Mouse (Mus musculus): Measurements from ENCODE around the gene Sirt3. TPM values are rescaled to one million over a fixed set of nuclear protein-coding genes. Genes with fewer than 3 reads are reported as not detected.

Sirt3 gene
- polyA plus RNA-seq, 1 experiment = 13.3 TPM

DNA sequence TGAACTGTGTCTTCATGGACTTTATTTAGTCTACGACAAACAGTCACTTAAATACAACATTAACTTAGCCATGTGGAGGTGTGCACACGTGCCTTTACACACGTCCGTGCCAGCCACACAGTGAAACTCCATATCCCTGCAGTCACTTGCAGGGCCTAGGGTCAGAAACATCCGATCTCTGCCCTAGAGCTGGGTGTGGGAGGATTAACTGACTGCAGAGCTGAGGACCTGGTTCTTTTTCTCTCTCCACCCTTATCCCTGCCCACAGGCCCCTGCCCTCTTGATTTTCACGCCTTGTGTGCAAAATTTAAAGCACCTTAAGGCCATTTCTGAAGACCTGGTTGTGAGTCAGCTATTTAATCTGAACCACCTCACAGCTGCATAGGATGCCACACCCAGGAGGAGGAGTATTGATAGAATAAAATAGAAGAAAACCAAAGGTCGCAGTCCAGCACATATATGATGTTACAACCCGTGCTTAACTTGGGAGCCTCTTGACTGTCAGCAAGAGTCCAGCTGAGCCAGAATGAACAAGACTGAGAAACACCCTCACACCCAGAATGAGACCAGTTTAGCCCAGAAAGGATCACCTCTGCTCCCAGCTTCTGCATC, 38.4 kb upstream of the Sirt3 start, which contains the start of gene Nlrp6:
Gene Nlrp6 (plus strand): TSS at position 485 of the 612 bp plus-strand sequence.
- H3K27ac ChIP-seq (ENCODE audit: insufficient read depth, low read length) = no peak within 1 kb of the TSS
- peaks cover 13% of the 10 kb centered on the region for H3K27me3 ChIP-seq (ENCODE audit: control insufficient read depth, insufficient read depth, low read length)
- H3K4me3 ChIP-seq (ENCODE audit: extremely low read depth, insufficient read depth, insufficient read length) = no peak within 1 kb of the TSS
- WGBS = 77% methylated on average over 8 of the region's 8 CpGs
- H3K4me1 ChIP-seq (ENCODE audit: control insufficient read depth, insufficient read depth, insufficient read length) = peaks cover 4% of the 10 kb centered on the region; the same call in 1 of the 2 replicates
- TF ChIP-seq POLR2A (IDR thresholded peaks at IDR 0.05; ENCODE audit: low read depth, low read length) = no peak
- no peak for TF ChIP-seq CTCF (IDR thresholded peaks at IDR 0.05; ENCODE audit: extremely low read depth, insufficient read depth, insufficient read length, insufficient replicate concordance)
- no peaks in the 10 kb centered on the region for H3K36me3 ChIP-seq (ENCODE audit: control insufficient read depth, insufficient read depth, low read length)
- DNase-seq (ENCODE audit: low read depth in 1 of 2, low spot score in 2 of 2) = no peak

DNA sequence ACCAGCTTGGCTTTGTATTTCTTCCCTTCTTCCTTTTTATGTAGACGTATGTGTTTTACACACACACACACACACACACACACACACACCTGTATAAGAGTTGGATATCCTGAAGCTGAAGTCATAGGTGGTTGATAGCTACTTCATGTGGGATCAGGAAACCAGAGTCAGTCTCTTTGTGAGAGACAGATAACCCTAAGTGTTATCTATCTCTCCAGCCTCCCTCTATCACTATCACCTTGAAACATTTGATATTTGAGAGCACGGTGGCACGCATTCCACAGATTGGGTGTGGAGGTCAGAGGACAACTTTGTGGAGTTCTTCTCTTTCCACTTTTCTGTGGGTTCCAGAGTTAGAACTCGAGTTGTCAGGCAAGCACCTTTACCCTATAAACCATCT, 37.8 kb upstream of the Sirt3 start:
- no peaks in the 10 kb centered on the region for H3K36me3 ChIP-seq (ENCODE audit: control insufficient read depth, insufficient read depth, low read length)
- DNase-seq (ENCODE audit: low read depth in 1 of 2, low spot score in 2 of 2) = no peak
- 77% methylated on average over 4 of the region's 4 CpGs for WGBS
- H3K4me1 ChIP-seq (ENCODE audit: control insufficient read depth, insufficient read depth, insufficient read length) = peaks cover 4% of the 10 kb centered on the region; the same call in 1 of the 2 replicates
- H3K27me3 ChIP-seq (ENCODE audit: control insufficient read depth, insufficient read depth, low read length) = peaks cover 13% of the 10 kb centered on the region
- no peak overlapping the region for H3K4me3 ChIP-seq (ENCODE audit: extremely low read depth, insufficient read depth, insufficient read length)
- no peak overlapping the region for H3K27ac ChIP-seq (ENCODE audit: insufficient read depth, low read length)
- TF ChIP-seq POLR2A (IDR thresholded peaks at IDR 0.05; ENCODE audit: low read depth, low read length) = no peak
- no peak for TF ChIP-seq CTCF (IDR thresholded peaks at IDR 0.05; ENCODE audit: extremely low read depth, insufficient read depth, insufficient read length, insufficient replicate concordance)

DNA sequence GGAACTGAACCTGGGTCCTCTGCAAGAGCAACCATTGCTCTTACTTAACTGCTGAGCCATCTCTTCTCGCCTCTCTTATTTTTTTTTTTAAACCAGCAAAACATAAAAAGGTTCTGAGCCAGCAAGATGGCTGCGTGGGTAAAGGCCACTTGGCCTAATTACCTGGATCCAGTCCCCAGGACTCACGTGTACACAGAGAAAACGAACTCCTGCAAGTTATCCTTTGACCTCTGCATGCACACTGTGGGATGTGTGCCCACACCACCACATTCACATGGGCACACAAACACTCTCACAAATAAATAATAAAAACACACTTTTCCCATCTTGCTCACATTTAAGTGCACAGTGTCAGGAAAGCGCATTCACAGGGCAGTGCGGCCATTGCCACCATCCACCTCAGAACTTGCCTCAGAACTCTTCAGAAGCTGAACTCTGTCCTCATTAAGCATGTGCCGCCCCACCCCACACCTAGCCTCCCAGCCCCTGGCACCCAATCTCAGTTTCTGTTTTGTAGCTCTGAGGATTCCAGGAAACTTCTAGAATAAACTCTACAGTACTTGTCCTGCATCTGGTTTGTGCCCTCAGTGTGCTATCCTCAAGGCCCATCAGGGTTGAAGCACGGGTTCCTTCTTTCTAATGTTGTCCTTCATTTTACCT, 32.1 kb upstream of the Sirt3 start:
- WGBS = 90% methylated on average over 8 of the region's 8 CpGs
- no peak for DNase-seq (ENCODE audit: low read depth in 1 of 2, low spot score in 2 of 2)

DNA sequence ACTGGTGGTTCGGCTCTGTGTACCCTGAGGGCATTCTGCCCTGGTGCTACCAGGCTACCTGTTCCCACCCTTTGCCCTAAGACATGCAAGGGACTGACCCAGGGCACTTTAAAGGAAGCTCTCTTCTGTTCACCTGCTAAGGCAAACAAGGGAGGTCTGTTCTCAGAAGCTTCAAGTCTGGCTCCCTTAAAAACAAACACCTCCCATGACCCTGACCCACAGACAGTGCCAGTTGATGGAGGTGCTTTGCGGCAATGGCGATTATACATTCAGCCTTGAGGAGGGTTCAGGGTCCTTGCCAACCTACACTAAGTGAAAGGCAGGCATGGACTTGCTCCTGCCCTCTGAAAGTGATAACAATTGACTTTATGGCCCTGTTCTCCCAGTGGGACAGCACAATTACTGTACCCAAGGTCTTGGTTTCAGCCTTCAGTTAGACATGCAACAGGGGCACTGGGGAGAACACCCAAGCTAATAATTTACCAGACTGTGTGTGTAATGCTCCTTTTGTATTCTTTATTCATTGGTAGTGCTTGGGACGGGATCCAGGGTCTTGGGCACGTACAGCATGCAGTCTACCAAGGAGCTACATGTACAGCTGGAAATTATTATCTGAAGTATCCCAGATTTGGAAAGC, 30.9 kb upstream of the Sirt3 start:
- Histone ChIP-seq H3K36me3 (ENCODE audit: control insufficient read depth, insufficient read depth, low read length) (no peaks in the 10 kb centered on the region), H3K27ac (ENCODE audit: insufficient read depth, low read length) (no peak overlapping the region), H3K4me1 (ENCODE audit: control insufficient read depth, insufficient read depth, insufficient read length) (no peaks in the 10 kb centered on the region), H3K27me3 (ENCODE audit: control insufficient read depth, insufficient read depth, low read length) (no peaks in the 10 kb centered on the region), H3K4me3 (ENCODE audit: extremely low read depth, insufficient read depth, insufficient read length) (no peak overlapping the region)
- DNase-seq (ENCODE audit: low read depth in 1 of 2, low spot score in 2 of 2) = no peak
- TF ChIP-seq POLR2A (IDR thresholded peaks at IDR 0.05; ENCODE audit: low read depth, low read length) (no peak), CTCF (IDR thresholded peaks at IDR 0.05; ENCODE audit: extremely low read depth, insufficient read depth, insufficient read length, insufficient replicate concordance) (no peak)
- WGBS = 89% methylated on average over 5 of the region's 5 CpGs

More for the DNA sequence above, 32.1 kb upstream of the Sirt3 start:
- Histone ChIP-seq H3K36me3 (ENCODE audit: control insufficient read depth, insufficient read depth, low read length) (no peaks in the 10 kb centered on the region), H3K27me3 (ENCODE audit: control insufficient read depth, insufficient read depth, low read length) (no peaks in the 10 kb centered on the region), H3K4me3 (ENCODE audit: extremely low read depth, insufficient read depth, insufficient read length) (no peak overlapping the region), H3K27ac (ENCODE audit: insufficient read depth, low read length) (no peak overlapping the region), H3K4me1 (ENCODE audit: control insufficient read depth, insufficient read depth, insufficient read length) (no peaks in the 10 kb centered on the region)
- no peak for TF ChIP-seq CTCF (IDR thresholded peaks at IDR 0.05; ENCODE audit: extremely low read depth, insufficient read depth, insufficient read length, insufficient replicate concordance)
- no peak for TF ChIP-seq POLR2A (IDR thresholded peaks at IDR 0.05; ENCODE audit: low read depth, low read length)

DNA sequence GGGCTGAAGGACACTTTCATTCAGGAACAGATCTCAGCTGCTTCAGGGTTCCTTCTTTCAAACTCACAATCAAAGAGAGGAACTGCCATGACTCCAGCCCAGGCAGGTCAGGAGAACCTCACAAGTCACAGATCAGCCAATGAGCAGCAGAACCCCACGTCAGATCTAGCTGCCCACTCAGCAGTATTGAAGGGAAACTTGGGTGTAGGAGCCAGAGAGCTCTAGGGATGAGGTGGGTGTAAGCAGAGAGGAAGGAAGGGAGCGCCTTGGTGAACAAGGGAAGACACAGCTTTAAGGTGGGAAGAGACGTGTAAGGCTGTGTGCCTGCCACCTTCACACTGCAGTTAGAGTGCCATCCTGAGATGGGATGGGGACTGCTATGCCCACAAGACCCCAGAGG, 30.2 kb upstream of the Sirt3 start:
- DNase-seq (ENCODE audit: low read depth in 1 of 2, low spot score in 2 of 2) = no peak
- WGBS = 52% methylated on average over 3 of the region's 3 CpGs
- H3K4me3 ChIP-seq (ENCODE audit: extremely low read depth, insufficient read depth, insufficient read length) = no peak overlapping the region
- H3K27me3 ChIP-seq (ENCODE audit: control insufficient read depth, insufficient read depth, low read length) = no peaks in the 10 kb centered on the region
- no peak overlapping the region for H3K27ac ChIP-seq (ENCODE audit: insufficient read depth, low read length)
- no peaks in the 10 kb centered on the region for H3K36me3 ChIP-seq (ENCODE audit: control insufficient read depth, insufficient read depth, low read length)
- TF ChIP-seq POLR2A (IDR thresholded peaks at IDR 0.05; ENCODE audit: low read depth, low read length) = no peak
- TF ChIP-seq CTCF (IDR thresholded peaks at IDR 0.05; ENCODE audit: extremely low read depth, insufficient read depth, insufficient read length, insufficient replicate concordance) = no peak
- H3K4me1 ChIP-seq (ENCODE audit: control insufficient read depth, insufficient read depth, insufficient read length) = no peaks in the 10 kb centered on the region

DNA sequence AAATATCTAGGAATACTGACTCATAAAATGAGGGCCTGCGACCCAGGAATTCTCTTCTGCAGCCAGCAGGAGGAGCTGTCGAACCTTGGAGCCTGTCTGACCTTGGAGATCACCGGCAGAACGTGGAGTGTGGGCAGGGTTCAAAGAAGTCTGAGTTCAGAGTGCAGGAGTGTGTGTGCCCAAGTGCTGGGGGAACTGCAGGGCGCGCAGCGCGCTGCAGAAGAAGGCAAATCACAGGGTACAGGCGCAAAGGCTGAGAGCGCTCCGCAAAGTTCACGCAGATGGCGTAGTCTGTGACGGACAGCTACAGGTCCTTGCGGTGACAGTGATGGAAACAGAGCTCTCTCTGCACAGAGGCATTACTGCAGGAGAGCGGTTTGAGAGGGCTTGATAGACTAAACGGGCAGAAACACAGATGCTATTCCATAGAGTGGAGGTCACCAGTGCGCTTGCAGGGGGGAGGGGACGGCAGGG, 26.6 kb upstream of the Sirt3 start:
- Histone ChIP-seq H3K27me3 (ENCODE audit: control insufficient read depth, insufficient read depth, low read length) (no peaks in the 10 kb centered on the region), H3K36me3 (ENCODE audit: control insufficient read depth, insufficient read depth, low read length) (no peaks in the 10 kb centered on the region), H3K27ac (ENCODE audit: insufficient read depth, low read length) (no peak overlapping the region), H3K4me1 (ENCODE audit: control insufficient read depth, insufficient read depth, insufficient read length) (no peaks in the 10 kb centered on the region), H3K4me3 (ENCODE audit: extremely low read depth, insufficient read depth, insufficient read length) (peak overlapping the region; percentile 28; the same call in 1 of the 2 replicates)
- 5% methylated on average over 19 of the region's 19 CpGs for WGBS
- TF ChIP-seq POLR2A (IDR thresholded peaks at IDR 0.05; ENCODE audit: low read depth, low read length) (no peak), CTCF (IDR thresholded peaks at IDR 0.05; ENCODE audit: extremely low read depth, insufficient read depth, insufficient read length, insufficient replicate concordance) (peak; percentile 80; the same call in 1 of the 2 replicates)
- DNase-seq (ENCODE audit: low read depth in 1 of 2, low spot score in 2 of 2) = peak; percentile 34 to 62

Data from spleen, adult 2 months (tissue).